Mouse (Mus musculus) CD8-positive naive resting alpha-beta T cell, adult 57 days (primary cell): ENCODE results near the gene Gm20914. TPM values are rescaled to one million over a fixed set of nuclear protein-coding genes. Genes with fewer than 3 reads are reported as not detected.

Experiments
- total RNA-seq: library from RNA; stranded (reverse); gene quantifications from one replicate; pipeline ENCODE4 v1.2.4, GENCODE M21; 2023

Gene Gm20914
- not detected for total RNA-seq

GRCm38 (mm10) chrY:5725678-5726077, at the start of gene Gm20914:
Gene Gm20914, plus strand, starts transcription at chrY:5725978.

Other genes starting within 250 kb of the Gm20914 start
- gene Gm21854, start 69.0 kb upstream of the Gm20914 start, total RNA-seq = not detected
- gene Gm28171, start 67.4 kb downstream of the Gm20914 start, total RNA-seq = not detected
- not detected for gene Gm21778, start 216.5 kb downstream of the Gm20914 start, total RNA-seq